Mouse (Mus musculus) stomach, postnatal 0 days (tissue): ENCODE measurements around the gene Ivd.

Experiments
- CTCF ChIP-seq: IDR thresholded peaks from 2 replicates; pipeline ENCODE4 v1.5.1; 2016; ENCODE audit warnings: antibody characterized with exemption, low read depth, mild to moderate bottlenecking, moderate library complexity
- EP300 ChIP-seq: optimal IDR thresholded peaks from 2 replicates; pipeline ENCODE3; 2016; ENCODE audit warnings: antibody characterized with exemption

DNA sequence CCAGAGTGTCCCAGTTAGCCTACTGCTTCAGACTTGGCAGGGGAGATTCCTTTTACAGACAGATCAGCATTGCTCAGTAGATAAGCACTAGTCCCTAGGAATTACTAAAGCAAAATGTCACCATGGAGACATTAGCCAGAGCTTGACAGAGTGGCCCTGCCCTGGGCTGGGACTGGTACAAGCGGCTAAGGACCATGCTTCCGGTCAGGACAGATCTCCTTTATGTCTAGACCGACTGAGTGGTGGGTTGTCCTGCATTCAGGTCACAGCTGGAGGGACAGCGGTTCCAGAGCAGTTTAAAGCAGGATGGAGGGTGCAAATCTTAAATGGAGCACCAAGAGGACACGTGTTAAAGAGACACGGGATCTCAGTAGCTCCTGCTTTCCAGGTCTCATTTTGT is 64.2 kb downstream of the Ivd start:
- no peak for TF ChIP-seq CTCF
- no peak for TF ChIP-seq EP300
